Mouse (Mus musculus) heart, adult 11 months (tissue): ENCODE results near the gene Ccdc110.

Experiments
- DNase-seq: peaks from one replicate; pipeline ENCODE4 v3.0.0; 2022

Ccdc110 gene

GRCm38 (mm10) chr8:45934582-45935014 lies at the start of gene Ccdc110:
Ccdc110 (plus strand) TSS chr8:45934619.
- DNase-seq, result peak; percentile 99

GRCm38 (mm10) chr8:45885202-45885685 lies 49.2 kb upstream of the Ccdc110 start, which contains the start of gene Pdlim3:
Pdlim3 (plus strand) TSS chr8:45885461.
- peak; percentile 98 for DNase-seq

GRCm38 (mm10) chr8:45885775-45886174 lies 48.6 kb upstream of the Ccdc110 start:
- DNase-seq, result no peak

- DNase-seq, result no peak
Measured at GRCm38 (mm10) chr8:45889737-45890136, 44.7 kb upstream of the Ccdc110 start.

DNA sequence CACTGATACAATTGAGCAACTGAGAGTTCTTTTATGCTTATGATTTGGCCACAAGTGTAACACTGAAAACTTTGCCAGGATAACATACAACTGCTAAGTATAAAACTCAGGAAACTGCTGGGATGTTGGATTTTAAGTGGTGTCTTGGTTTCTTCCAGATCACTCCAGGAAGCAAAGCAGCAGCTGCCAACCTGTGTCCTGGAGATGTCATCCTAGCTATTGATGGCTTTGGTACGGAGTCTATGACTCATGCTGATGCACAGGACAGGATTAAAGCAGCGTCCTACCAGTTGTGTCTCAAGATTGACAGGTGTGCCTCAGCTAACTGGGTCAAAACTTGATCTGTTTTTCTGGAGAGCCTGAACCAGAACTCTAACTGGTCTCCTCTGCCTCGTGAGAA lies 37.8 kb upstream of the Ccdc110 start:
- DNase-seq, result peak; percentile 68

DNA sequence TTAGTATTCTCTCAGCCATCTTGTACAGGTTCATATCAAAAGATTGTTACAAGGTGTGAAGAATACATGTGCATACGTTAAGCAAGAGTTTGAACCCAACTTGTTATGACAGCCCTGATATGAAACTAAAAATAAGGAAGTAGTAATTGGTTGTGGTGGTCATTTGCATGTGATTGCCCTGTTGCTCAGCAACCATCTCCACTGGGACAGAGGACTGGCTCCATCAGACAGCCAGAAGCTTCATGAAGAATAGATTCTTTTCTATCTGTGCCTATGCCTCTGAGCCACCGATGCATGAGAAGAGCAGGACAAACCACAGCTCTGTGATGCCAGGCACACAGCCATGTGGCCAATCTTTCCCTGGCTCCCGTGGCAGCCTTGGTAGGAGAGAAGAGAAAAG lies 34.6 kb upstream of the Ccdc110 start:
- peak; percentile 89 for DNase-seq

DNA sequence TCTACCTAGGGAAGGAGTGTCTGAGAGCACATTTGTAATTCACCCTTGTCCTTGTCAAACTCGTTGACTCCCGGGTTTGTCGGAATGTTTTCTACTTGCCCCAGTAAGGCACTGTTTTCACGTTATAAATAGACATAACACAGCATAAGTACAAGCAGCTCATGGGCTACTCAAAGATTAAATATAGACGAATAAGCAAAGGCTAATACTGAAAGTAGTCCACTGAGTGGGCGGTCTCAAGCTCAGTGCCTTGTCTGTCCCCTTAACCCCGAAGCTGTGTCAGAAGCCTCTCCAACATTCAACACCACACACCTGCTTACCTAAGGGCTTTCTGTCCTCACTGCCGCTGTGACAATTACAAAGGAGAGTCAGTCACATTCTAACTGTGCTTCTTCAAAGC lies 32.8 kb upstream of the Ccdc110 start:
- DNase-seq, result peak; percentile 81

DNA sequence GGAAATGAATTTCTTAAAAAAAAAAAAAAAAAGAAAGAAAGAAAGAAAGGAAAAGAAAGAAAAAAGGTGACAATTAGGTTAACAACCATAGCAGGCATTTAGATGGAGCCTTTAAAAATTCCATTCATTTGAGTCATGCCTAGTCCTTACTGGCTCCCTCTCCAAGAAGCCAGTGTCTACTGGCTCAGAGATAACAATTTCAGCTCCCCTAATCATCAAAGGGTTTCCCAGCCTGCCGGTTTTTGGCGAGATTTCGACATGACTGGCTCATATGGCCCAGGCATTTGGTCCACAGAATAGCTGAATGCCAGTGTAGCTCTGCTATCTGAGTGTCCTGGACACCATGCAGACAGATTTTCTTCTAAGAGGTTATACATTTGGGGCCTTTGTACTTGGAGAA lies 30.8 kb upstream of the Ccdc110 start:
- peak; percentile 92 for DNase-seq

- no peak for DNase-seq
Measured at GRCm38 (mm10) chr8:45905591-45906250, 28.7 kb upstream of the Ccdc110 start.

DNA sequence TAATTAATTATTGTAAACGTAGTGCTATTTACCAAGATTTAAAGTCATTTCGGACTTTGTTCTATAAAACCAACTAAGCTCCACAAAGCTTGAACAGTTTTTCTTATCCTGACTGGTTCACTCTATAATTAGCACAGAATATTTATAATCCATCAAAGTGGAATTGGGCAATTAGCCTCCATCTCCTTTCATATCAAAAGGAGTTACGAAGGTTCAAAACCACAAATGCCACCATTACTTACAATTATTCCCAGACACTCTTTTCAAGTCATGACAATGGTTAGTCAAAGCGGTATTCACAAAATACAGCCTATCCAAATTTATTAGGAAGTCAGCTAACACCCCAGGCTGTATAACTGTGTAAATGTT lies 28.2 kb upstream of the Ccdc110 start:
- DNase-seq, result no peak

- DNase-seq, result peak; percentile 34
Measured at GRCm38 (mm10) chr8:45913707-45914106, 20.7 kb upstream of the Ccdc110 start.

DNA sequence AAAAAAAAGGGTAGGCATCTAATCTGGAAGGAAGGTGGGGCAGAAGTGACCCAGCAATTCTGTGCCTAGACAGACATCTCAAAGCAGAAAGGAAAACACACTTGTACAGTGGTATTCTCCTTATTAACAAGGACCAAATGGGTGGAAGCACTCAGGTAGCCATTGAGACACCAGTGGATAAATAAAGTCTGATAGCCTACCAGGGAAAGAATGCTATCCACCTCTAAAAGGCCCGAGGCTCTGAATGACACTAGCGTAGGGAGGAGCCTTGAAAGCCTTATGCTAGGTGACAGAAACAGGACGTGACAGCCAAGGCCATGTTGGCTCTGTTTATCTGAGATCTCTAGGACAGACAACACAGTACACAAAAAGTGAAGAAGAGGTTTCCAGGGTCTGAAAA lies 17.9 kb upstream of the Ccdc110 start:
- DNase-seq, result no peak

GRCm38 (mm10) chr8:45917040-45917679 lies 17.3 kb upstream of the Ccdc110 start:
- DNase-seq, result peak; percentile 91

- peak; percentile 79 for DNase-seq
Measured at GRCm38 (mm10) chr8:45918891-45919290, 15.5 kb upstream of the Ccdc110 start.

DNA sequence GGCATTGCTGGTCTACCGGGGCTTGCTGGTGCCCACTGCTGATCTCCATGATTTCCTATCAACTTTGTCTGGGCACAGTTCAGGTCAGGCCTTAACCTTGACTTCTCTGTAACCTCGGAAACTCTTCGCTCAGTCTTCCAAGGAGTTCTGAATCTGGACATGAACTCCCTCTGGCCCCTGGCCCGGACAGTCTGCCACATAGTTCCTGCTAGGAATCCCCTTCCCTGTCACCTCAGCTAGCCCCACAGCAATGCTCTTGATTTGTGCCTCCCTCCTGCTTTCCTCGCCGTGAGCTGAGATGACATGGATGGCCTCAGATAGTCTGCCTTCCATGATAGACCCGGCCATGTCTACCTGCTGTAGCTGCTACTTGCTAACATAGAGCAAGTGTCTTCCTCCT lies 14.0 kb upstream of the Ccdc110 start:
- DNase-seq, result peak; percentile 70

- DNase-seq, result peak; percentile 66
Measured at GRCm38 (mm10) chr8:45922116-45922515, 12.3 kb upstream of the Ccdc110 start.

DNA sequence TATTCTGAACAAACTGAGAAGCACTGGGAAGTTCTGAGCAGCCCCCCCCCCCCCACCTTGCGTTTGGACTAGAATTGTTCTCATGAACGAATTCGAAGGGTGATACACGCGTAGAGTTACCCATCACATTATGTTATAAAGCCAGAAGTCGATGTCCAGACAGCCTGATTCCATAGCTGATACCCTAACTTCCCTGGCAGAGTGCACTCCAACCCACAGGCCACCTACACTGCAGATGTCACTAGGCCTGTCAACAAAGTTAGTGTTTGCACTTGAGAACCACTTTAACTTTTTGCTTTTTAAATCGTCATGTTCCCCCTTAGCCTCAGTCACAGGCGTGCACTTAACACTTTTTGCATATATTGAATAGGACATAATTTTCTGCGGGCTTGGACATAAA lies 2.6 kb downstream of the Ccdc110 start:
- DNase-seq, result peak; percentile 56

- DNase-seq, result no peak
Measured at GRCm38 (mm10) chr8:45946283-45946682, 11.9 kb downstream of the Ccdc110 start.

GRCm38 (mm10) chr8:45950622-45951021 lies 16.2 kb downstream of the Ccdc110 start:
- peak; percentile 1 for DNase-seq

- DNase-seq, result peak; percentile 88
Measured at GRCm38 (mm10) chr8:45970894-45971293, 36.5 kb downstream of the Ccdc110 start.

DNA sequence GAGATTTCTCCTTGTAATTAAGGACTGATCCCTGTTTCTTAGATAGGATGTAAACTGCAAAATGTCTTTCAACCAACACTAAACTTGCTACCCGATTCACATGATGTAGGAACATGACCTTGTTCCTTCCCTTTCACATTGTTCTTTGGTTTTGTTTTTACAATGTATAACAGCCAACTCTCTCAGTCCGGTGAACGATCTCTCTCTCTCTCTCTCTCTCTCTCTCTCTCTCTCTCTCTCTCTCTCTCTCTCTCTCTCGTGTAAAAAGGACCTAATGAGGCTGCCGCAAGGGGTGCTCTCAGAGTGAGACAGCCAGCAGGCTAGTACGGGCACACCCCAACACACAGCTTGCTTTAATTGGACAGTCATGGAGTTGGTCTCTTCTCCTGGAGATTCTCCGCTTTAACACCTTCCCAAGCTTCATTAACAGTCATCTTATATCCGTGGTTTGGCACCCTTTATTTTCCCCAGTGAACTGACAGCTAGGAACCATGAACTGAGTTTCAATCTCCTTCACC lies 39.6 kb downstream of the Ccdc110 start:
- DNase-seq, result no peak

GRCm38 (mm10) chr8:45975126-45975836 lies 40.9 kb downstream of the Ccdc110 start, which contains the start of the genes 1700029J07Rik and Ufsp2:
1700029J07Rik (minus strand) TSS chr8:45975252.
Ufsp2 (plus strand) TSS chr8:45975528.
- peak; percentile 99 for DNase-seq

GRCm38 (mm10) chr8:45975837-45976468 lies 41.5 kb downstream of the Ccdc110 start:
- peak; percentile 73 for DNase-seq
